Mouse (Mus musculus): ENCODE measurements at regions not wholly inside any gene's neighbourhood (a gene's known extent, or its start where the extent isn't known, plus 50 kb on each side); places are given as distances from the start of the nearest gene placed in this dataset.

DNA sequence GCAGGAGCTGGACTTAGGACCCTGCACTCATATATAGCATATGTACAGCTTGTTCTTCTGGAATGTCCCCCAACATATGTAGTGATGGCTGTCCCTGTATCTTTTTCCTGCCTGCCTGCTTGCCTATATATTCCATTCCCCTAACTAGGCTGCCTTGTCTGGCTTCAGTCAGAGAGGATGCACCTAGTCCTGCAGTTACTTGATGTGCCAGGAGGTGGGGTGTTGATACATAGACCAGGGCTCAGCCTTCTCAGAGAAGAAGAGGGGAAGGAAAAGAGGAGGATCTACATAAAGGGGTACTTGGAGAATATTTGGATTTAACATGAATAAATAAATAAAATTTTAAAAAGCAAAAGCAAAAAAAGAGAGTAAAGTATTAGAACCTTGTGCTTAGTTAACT is 479.3 kb upstream of the Negr1 start:
- H3K4me3 ChIP-seq (ENCODE audit: low read depth, low read length): no peak overlapping the region
- no peak for ATAC-seq (ENCODE audit: low FRiP score)

DNA sequence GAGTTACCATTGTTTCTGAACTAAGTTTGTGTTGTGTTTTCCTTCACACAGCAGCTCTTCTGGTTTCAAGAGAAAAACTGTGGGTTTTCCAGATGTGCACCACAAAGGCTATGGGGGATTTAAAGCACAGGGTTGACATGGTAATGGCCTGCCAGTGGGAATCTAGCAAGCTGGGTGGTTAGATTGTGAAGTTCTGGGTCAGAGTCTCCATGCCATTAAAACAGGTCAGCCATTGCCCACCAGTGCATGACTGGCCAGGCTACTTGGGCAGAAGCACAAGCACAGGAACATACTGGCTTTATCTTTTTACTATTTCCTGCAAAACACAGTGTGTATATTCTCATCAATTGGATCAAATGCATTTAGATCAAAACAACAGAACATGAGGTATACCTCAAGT is 467.9 kb upstream of the Negr1 start:
- H3K4me1 ChIP-seq (ENCODE audit: control insufficient read depth, insufficient read depth, low read length): no peaks in the 10 kb centered on the region
- ATAC-seq (ENCODE audit: low FRiP score) (no peak), DNase-seq (ENCODE audit: low spot score, missing footprints) (no peak)
- no peak overlapping the region for H3K27ac ChIP-seq (ENCODE audit: low read depth, low read length)
- H3K9me3 ChIP-seq (ENCODE audit: control insufficient read depth, low read length): no peaks in the 10 kb centered on the region
- no peaks in the 10 kb centered on the region for H3K27me3 ChIP-seq (ENCODE audit: control insufficient read depth, insufficient read depth, low read length)
- no peak overlapping the region for H3K4me3 ChIP-seq (ENCODE audit: low read depth, low read length)
- no peak overlapping the region for H3K4me2 ChIP-seq
- H3K36me3 ChIP-seq (ENCODE audit: control insufficient read depth, insufficient read depth, low read length): no peaks in the 10 kb centered on the region
- H3K9ac ChIP-seq (ENCODE audit: low read length): no peak overlapping the region

More for the DNA sequence above, 479.3 kb upstream of the Negr1 start:
- Histone ChIP-seq H3K4me2 (no peak overlapping the region), H3K36me3 (ENCODE audit: control insufficient read depth, insufficient read depth, low read length) (no peaks in the 10 kb centered on the region), H3K9ac (ENCODE audit: low read length) (no peak overlapping the region), H3K27me3 (ENCODE audit: control insufficient read depth, insufficient read depth, low read length) (no peaks in the 10 kb centered on the region), H3K9me3 (ENCODE audit: control insufficient read depth, low read length) (no peaks in the 10 kb centered on the region), H3K4me1 (ENCODE audit: control insufficient read depth, insufficient read depth, low read length) (no peaks in the 10 kb centered on the region), H3K27ac (ENCODE audit: low read depth, low read length) (no peak overlapping the region)
- no peak for DNase-seq (ENCODE audit: low spot score, missing footprints)

DNA sequence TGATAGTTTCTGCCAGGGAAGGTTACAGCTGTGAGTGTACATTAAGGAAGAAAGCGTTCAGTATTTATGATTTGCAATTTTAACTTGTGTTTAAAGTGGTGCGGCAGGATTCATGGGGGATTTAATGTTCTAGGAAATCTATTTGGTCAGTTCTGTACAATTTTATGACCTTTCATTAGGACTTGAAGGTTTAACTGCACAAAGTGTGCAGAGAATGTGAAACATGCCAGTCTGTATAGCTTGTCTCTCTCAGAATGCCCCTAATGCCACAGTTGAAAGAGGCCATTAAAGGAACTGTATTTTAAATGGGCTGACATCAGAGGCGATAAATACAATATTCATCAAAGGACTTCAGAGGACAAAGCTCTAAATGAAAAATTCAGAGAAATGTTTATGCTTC is 466.6 kb upstream of the Negr1 start:
- Histone ChIP-seq H3K36me3 (ENCODE audit: control insufficient read depth, insufficient read depth, low read length) (no peaks in the 10 kb centered on the region), H3K27ac (ENCODE audit: low read depth, low read length) (no peak overlapping the region), H3K27me3 (ENCODE audit: control insufficient read depth, insufficient read depth, low read length) (no peaks in the 10 kb centered on the region), H3K4me3 (ENCODE audit: low read depth, low read length) (no peak overlapping the region), H3K9ac (ENCODE audit: low read length) (no peak overlapping the region), H3K4me1 (ENCODE audit: control insufficient read depth, insufficient read depth, low read length) (no peaks in the 10 kb centered on the region), H3K9me3 (ENCODE audit: control insufficient read depth, low read length) (no peaks in the 10 kb centered on the region), H3K4me2 (no peak overlapping the region)
- ATAC-seq (ENCODE audit: low FRiP score) (no peak), DNase-seq (ENCODE audit: low spot score, missing footprints) (no peak)
- 96% methylated on average over 3 of the region's 3 CpGs for WGBS

DNA sequence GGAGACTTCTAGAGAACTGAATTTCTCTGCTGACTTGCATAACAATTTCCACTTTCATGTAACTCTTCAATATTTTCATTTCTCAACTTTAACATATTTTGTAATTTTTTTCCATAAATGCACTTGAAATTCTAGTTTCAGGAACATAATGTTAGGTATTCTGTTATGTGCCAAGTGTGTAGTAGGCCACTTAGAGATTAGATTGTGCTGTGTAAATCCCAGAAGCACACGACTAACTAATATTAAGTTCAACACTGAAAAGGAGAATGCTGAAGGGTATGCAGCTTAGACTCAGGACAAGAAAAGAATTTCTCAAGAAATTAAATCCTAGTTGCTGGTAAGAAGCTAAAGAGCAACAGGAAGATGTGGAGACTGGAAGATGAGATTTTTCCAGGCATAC is 455.8 kb upstream of the Negr1 start:
- no peak overlapping the region for H3K9ac ChIP-seq (ENCODE audit: low read length)
- no peaks in the 10 kb centered on the region for H3K9me3 ChIP-seq (ENCODE audit: control insufficient read depth, low read length)
- H3K4me1 ChIP-seq (ENCODE audit: control insufficient read depth, insufficient read depth, low read length): no peaks in the 10 kb centered on the region
- H3K36me3 ChIP-seq (ENCODE audit: control insufficient read depth, insufficient read depth, low read length): no peaks in the 10 kb centered on the region
- ATAC-seq (ENCODE audit: low FRiP score) (no peak), DNase-seq (ENCODE audit: low spot score, missing footprints) (no peak)
- H3K4me2 ChIP-seq: no peak overlapping the region
- H3K27me3 ChIP-seq (ENCODE audit: control insufficient read depth, insufficient read depth, low read length): no peaks in the 10 kb centered on the region
- no peak overlapping the region for H3K4me3 ChIP-seq (ENCODE audit: low read depth, low read length)
- H3K27ac ChIP-seq (ENCODE audit: low read depth, low read length): no peak overlapping the region
- WGBS: 90% methylated on average over 1 of the region's 1 CpGs

DNA sequence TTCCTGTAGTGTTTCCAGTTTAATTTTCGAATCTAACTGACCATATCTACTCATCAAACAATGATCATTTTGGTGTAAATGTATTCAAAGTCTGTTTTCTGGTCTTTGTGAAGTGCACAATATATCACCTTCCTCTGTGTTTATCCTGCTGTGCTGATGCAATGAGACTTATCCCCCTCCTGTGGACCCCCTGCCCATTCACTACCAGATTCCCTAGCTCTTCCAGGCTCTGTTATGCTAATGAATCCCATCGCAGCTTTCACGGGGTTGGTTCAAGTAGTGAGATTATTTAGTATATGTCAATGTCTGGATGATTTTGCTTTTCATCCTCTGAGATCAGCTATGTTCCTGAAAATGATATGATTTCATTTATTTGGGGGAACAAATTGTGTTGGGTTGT is 441.3 kb upstream of the Negr1 start:
- 18% methylated on average over 3 of the region's 3 CpGs for WGBS
- no peaks in the 10 kb centered on the region for H3K27me3 ChIP-seq (ENCODE audit: control insufficient read depth, insufficient read depth, low read length)
- H3K4me3 ChIP-seq (ENCODE audit: low read depth, low read length): no peak overlapping the region
- DNase-seq (ENCODE audit: low spot score, missing footprints) (no peak), ATAC-seq (ENCODE audit: low FRiP score) (peak; percentile 69)
- no peak overlapping the region for H3K4me2 ChIP-seq
- no peaks in the 10 kb centered on the region for H3K36me3 ChIP-seq (ENCODE audit: control insufficient read depth, insufficient read depth, low read length)
- H3K9ac ChIP-seq (ENCODE audit: low read length): no peak overlapping the region
- no peak overlapping the region for H3K27ac ChIP-seq (ENCODE audit: low read depth, low read length)
- no peaks in the 10 kb centered on the region for H3K4me1 ChIP-seq (ENCODE audit: control insufficient read depth, insufficient read depth, low read length)
- no peaks in the 10 kb centered on the region for H3K9me3 ChIP-seq (ENCODE audit: control insufficient read depth, low read length)

DNA sequence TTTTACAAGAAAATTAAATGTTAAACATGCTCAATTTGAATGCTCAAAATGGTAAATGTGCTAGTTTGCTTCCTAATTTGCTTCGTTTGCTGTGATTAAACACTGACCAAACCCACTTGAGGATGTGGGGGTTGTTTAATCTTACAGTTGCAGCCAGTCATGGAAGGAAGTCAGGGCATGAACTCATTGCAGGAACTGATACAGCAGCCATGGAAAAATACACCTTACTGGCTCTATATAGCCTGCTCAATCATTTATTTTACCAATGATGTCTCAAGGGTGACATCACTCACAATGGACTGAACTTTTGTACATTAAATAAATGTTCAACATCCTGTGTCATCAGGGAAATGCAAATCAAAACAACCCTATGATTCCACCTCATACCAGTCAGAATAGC is 430.0 kb upstream of the Negr1 start:
- 86% methylated on average over 1 of the region's 1 CpGs for WGBS
- Histone ChIP-seq H3K4me2 (no peak overlapping the region), H3K9ac (ENCODE audit: low read length) (no peak overlapping the region), H3K4me1 (ENCODE audit: control insufficient read depth, insufficient read depth, low read length) (no peaks in the 10 kb centered on the region), H3K9me3 (ENCODE audit: control insufficient read depth, low read length) (no peaks in the 10 kb centered on the region), H3K27ac (ENCODE audit: low read depth, low read length) (no peak overlapping the region), H3K4me3 (ENCODE audit: low read depth, low read length) (no peak overlapping the region), H3K27me3 (ENCODE audit: control insufficient read depth, insufficient read depth, low read length) (no peaks in the 10 kb centered on the region), H3K36me3 (ENCODE audit: control insufficient read depth, insufficient read depth, low read length) (no peaks in the 10 kb centered on the region)
- ATAC-seq (ENCODE audit: low FRiP score) (no peak), DNase-seq (ENCODE audit: low spot score, missing footprints) (no peak)

DNA sequence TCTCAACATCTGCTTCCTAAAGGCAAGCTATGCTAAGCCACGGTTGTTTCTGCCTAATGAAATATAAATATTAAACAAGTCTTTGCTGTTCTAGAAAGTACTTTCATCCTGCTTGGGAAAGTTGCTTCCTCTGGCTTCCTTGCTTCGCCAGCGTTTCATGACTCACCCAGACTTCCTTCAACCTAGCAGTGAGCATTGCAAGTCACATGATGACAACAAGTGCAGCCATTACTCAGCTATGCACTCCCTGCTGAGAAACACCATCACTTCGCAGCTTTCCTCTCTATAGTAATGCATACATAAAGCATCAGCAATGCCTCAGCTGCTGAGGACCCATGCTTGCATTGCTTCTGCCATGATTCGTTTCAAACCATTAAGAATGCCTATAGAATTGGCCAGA is 420.2 kb upstream of the Negr1 start:
- no peak overlapping the region for H3K4me2 ChIP-seq
- no peak overlapping the region for H3K4me3 ChIP-seq (ENCODE audit: low read depth, low read length)
- ATAC-seq (ENCODE audit: low FRiP score) (no peak), DNase-seq (ENCODE audit: low spot score, missing footprints) (no peak)
- no peaks in the 10 kb centered on the region for H3K27me3 ChIP-seq (ENCODE audit: control insufficient read depth, insufficient read depth, low read length)
- no peak overlapping the region for H3K9ac ChIP-seq (ENCODE audit: low read length)
- H3K27ac ChIP-seq (ENCODE audit: low read depth, low read length): no peak overlapping the region
- no peaks in the 10 kb centered on the region for H3K36me3 ChIP-seq (ENCODE audit: control insufficient read depth, insufficient read depth, low read length)
- H3K4me1 ChIP-seq (ENCODE audit: control insufficient read depth, insufficient read depth, low read length): no peaks in the 10 kb centered on the region
- no peaks in the 10 kb centered on the region for H3K9me3 ChIP-seq (ENCODE audit: control insufficient read depth, low read length)
- 77% methylated on average over 5 of the region's 5 CpGs for WGBS

DNA sequence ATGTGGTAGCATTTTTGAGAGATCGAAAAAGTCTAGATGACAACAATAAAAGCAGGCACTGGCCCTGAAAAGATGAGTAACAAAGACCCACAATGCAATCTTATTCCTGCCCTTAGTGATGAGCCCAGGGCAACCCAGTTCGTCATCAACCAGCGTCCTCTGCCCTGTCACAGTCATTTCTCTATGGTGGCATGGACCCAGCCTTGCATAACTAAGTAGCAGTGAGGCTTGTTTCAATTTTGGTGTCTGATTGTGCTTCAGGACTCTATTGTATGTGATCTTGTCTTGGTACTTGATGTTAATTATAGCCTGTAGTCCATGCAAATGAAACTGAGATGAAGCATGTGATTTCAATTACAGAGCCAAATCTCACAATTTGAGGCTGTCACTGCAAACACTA is 412.3 kb upstream of the Negr1 start:
- no peak overlapping the region for H3K27ac ChIP-seq (ENCODE audit: low read depth, low read length)
- no peaks in the 10 kb centered on the region for H3K4me1 ChIP-seq (ENCODE audit: control insufficient read depth, insufficient read depth, low read length)
- no peaks in the 10 kb centered on the region for H3K36me3 ChIP-seq (ENCODE audit: control insufficient read depth, insufficient read depth, low read length)
- no peak for ATAC-seq (ENCODE audit: low FRiP score)
- H3K9ac ChIP-seq (ENCODE audit: low read length): no peak overlapping the region
- H3K4me3 ChIP-seq (ENCODE audit: low read depth, low read length): no peak overlapping the region
- H3K9me3 ChIP-seq (ENCODE audit: control insufficient read depth, low read length): no peaks in the 10 kb centered on the region
- no peak for DNase-seq (ENCODE audit: low spot score, missing footprints)
- no peak overlapping the region for H3K4me2 ChIP-seq
- WGBS: 85% methylated on average over 3 of the region's 3 CpGs
- H3K27me3 ChIP-seq (ENCODE audit: control insufficient read depth, insufficient read depth, low read length): no peaks in the 10 kb centered on the region

DNA sequence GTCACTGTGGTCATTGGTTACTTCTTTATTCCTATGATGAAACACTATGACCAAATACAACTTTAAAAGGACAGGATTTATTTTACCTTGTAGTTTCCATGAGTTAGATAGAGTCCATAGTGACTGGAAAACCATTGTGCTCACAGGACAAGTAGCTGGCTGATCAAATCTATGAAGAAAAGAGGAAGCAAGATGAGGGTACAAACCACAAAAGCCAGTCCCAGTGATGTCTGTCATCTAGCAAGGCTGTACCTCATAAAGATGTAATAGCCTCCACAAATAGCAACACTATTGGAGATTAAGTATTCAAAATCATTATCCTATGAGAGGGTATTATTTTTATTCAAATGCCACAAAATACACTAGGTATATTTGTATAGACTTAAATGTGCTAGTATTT is 391.5 kb upstream of the Negr1 start:
- Histone ChIP-seq H3K27me3 (ENCODE audit: control insufficient read depth, insufficient read depth, low read length) (no peaks in the 10 kb centered on the region), H3K27ac (ENCODE audit: low read depth, low read length) (no peak overlapping the region), H3K4me1 (ENCODE audit: control insufficient read depth, insufficient read depth, low read length) (no peaks in the 10 kb centered on the region), H3K9me3 (ENCODE audit: control insufficient read depth, low read length) (no peaks in the 10 kb centered on the region), H3K36me3 (ENCODE audit: control insufficient read depth, insufficient read depth, low read length) (no peaks in the 10 kb centered on the region), H3K4me2 (no peak overlapping the region), H3K9ac (ENCODE audit: low read length) (no peak overlapping the region), H3K4me3 (ENCODE audit: low read depth, low read length) (no peak overlapping the region)
- no peak for ATAC-seq (ENCODE audit: low FRiP score)
- no peak for DNase-seq (ENCODE audit: low spot score, missing footprints)

DNA sequence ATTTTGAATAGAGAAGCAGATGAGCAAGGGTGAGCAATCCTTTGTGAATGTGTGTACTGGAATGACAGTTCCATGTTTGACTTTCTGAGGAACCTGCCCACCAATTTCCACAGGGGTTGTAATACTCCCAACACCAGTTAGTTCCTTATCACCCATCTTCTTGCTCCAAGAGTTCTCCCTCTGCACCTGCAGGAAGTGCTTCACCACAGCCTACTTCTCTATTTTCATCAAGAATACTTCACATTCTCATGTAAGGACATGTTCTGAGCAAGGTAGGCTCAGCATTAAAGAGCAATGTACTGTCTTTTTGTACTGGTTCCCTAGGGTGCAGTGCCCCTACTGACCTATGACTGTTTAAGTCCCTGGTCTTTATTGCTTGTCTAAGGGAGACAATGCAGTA is 362.9 kb upstream of the Negr1 start:
- Histone ChIP-seq H3K36me3 (ENCODE audit: control insufficient read depth, insufficient read depth, low read length) (no peaks in the 10 kb centered on the region), H3K4me2 (no peak overlapping the region), H3K4me3 (ENCODE audit: low read depth, low read length) (no peak overlapping the region), H3K9me3 (ENCODE audit: control insufficient read depth, low read length) (no peaks in the 10 kb centered on the region), H3K27ac (ENCODE audit: low read depth, low read length) (no peak overlapping the region), H3K9ac (ENCODE audit: low read length) (no peak overlapping the region), H3K27me3 (ENCODE audit: control insufficient read depth, insufficient read depth, low read length) (no peaks in the 10 kb centered on the region), H3K4me1 (ENCODE audit: control insufficient read depth, insufficient read depth, low read length) (no peaks in the 10 kb centered on the region)
- no peak for ATAC-seq (ENCODE audit: low FRiP score)
- DNase-seq (ENCODE audit: low spot score, missing footprints): peak; percentile 26

Data from midbrain, embryonic 11.5 days (tissue).